Mouse (Mus musculus): ENCODE measurements around the gene Kcnj6. TPM values are rescaled to one million over a fixed set of nuclear protein-coding genes. Genes with fewer than 3 reads are reported as not detected.

The Kcnj6 gene
- polyA plus RNA-seq (2015; fragmentation: Nextera tagmentation; extraction: Ambion mirVana) = 1.5 and 1.6 TPM in 2 replicates

DNA sequence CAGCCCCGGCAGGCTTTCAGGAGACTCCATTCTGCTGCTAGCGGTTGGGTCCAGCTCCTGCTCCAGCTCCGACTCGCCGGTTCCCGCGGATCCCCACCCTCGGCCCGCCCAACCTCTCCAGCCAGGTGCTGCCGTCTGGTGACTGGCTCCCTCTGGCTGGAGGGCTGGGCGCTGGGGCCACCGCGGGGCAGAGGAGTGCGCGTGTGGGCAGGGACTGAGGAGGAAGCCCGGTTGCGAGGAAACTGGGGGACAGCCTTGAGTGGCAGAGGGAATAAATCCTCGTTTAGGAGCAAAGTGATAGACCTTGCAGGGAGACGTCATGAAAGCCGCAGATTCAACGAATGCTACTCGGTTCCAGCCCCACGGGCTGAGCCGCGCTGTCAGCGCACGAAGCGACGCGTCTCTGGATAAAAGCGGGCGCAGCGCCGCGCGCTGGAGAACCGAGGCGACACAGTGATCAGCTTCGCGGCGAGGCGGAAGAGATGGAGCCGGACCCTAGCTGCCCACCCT is at the start of gene Kcnj6:
TSS of gene Kcnj6 (minus strand) at position 362 of the 510 bp plus-strand sequence.
- no peaks in the 10 kb centered on the region for H3K9me3 ChIP-seq
- no peaks in the 10 kb centered on the region for H3K36me3 ChIP-seq
- peaks cover 49% of the 10 kb centered on the region for H3K27me3 ChIP-seq
- H3K9ac ChIP-seq = peak within 1 kb of the TSS; percentile 77
- peaks cover 42% of the 10 kb centered on the region for H3K4me1 ChIP-seq (replicated peaks)
- H3K4me2 ChIP-seq = peak within 1 kb of the TSS; percentile 74
- under 1% methylated on average over 43 of the region's 43 CpGs for WGBS
- H3K4me3 ChIP-seq = peak within 1 kb of the TSS; percentile 49
- H3K27ac ChIP-seq (replicated peaks) = peak within 1 kb of the TSS; percentile 54
- peak; percentile 85 for ATAC-seq (ENCODE audit: low read depth)

- Histone ChIP-seq H3K27me3 (no peaks in the 10 kb centered on the region), H3K36me3 (no peaks in the 10 kb centered on the region), H3K4me1 (replicated peaks) (no peaks in the 10 kb centered on the region), H3K4me3 (no peak overlapping the region), H3K27ac (replicated peaks) (no peak overlapping the region), H3K9me3 (no peaks in the 10 kb centered on the region), H3K9ac (no peak overlapping the region), H3K4me2 (no peak overlapping the region)
- WGBS = 93% methylated on average over 3 of the region's 3 CpGs
- ATAC-seq (ENCODE audit: low read depth) = no peak
These were observed 12.4 kb upstream of the Kcnj6 start for GRCm38 (mm10) chr16:95009937-95010336.

DNA sequence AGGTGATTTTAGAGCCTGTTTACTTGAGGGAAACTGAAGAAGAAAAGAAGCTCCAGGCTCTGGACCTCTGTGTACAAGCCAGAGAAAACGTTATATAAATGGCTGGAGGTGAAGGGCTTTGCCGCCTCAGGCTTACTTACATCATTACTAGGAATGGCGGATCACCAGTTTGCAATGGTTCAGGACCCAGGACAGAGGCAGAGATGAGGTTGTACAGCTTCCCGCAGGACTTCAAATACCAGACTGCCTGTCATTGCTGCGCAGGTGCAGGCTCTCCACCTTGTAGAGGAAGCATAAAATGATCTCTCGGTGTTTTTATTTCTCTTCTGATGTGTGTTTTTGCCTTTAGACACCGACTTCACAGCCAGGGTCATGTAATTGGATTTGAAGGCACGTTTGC is 7.1 kb upstream of the Kcnj6 start:
- H3K4me1 ChIP-seq (replicated peaks) = peaks cover 5% of the 10 kb centered on the region
- no peak overlapping the region for H3K4me2 ChIP-seq
- no peak for ATAC-seq (ENCODE audit: low read depth)
- 34% methylated on average over 8 of the region's 8 CpGs for WGBS
- H3K9ac ChIP-seq = no peak overlapping the region
- no peaks in the 10 kb centered on the region for H3K9me3 ChIP-seq
- H3K4me3 ChIP-seq = no peak overlapping the region
- no peaks in the 10 kb centered on the region for H3K36me3 ChIP-seq
- 0 out of 2 replicates have a peak overlapping the region, but pooled peaks have one; percentile 42 for H3K27ac ChIP-seq (replicated peaks)
- H3K27me3 ChIP-seq = peaks cover 4% of the 10 kb centered on the region; the same call in 1 of the 2 replicates

DNA sequence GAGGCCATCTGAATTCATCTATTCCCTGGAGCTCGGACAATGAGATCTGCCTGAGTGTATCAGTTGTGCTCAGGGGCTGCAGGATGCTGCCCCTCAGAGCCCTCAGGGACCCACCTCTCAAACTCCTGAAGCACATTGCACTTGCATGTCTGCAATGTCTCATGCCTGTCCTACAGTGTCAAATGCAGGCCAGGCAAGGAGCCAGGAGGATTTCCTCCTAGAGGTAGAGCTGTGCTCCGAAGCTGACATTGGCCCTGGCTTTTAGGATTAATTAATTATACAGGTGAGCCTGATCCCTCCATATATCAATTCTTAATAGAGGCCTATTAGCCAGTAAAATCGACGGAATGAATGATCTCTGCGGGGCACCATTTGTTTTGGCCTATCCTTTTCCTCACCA is 2.0 kb upstream of the Kcnj6 start:
- peaks cover 42% of the 10 kb centered on the region for H3K4me1 ChIP-seq (replicated peaks)
- H3K4me2 ChIP-seq = no peak overlapping the region
- H3K27ac ChIP-seq (replicated peaks) = no peak overlapping the region
- H3K4me3 ChIP-seq = no peak overlapping the region
- no peaks in the 10 kb centered on the region for H3K36me3 ChIP-seq
- peaks cover 43% of the 10 kb centered on the region for H3K27me3 ChIP-seq
- no peak overlapping the region for H3K9ac ChIP-seq
- WGBS = 40% methylated on average over 5 of the region's 5 CpGs
- no peak for ATAC-seq (ENCODE audit: low read depth)
- H3K9me3 ChIP-seq = no peaks in the 10 kb centered on the region

GRCm38 (mm10) chr16:94999019-94999418 is 1.5 kb upstream of the Kcnj6 start:
- ATAC-seq (ENCODE audit: low read depth) = no peak
- Histone ChIP-seq H3K27me3 (peaks cover 48% of the 10 kb centered on the region), H3K4me2 (no peak overlapping the region), H3K27ac (replicated peaks) (no peak overlapping the region), H3K9me3 (no peaks in the 10 kb centered on the region), H3K36me3 (no peaks in the 10 kb centered on the region), H3K4me1 (replicated peaks) (peaks cover 42% of the 10 kb centered on the region), H3K9ac (0 out of 2 replicates have a peak overlapping the region, but pooled peaks have one; percentile 12), H3K4me3 (no peak overlapping the region)
- 16% methylated on average over 3 of the region's 3 CpGs for WGBS

DNA sequence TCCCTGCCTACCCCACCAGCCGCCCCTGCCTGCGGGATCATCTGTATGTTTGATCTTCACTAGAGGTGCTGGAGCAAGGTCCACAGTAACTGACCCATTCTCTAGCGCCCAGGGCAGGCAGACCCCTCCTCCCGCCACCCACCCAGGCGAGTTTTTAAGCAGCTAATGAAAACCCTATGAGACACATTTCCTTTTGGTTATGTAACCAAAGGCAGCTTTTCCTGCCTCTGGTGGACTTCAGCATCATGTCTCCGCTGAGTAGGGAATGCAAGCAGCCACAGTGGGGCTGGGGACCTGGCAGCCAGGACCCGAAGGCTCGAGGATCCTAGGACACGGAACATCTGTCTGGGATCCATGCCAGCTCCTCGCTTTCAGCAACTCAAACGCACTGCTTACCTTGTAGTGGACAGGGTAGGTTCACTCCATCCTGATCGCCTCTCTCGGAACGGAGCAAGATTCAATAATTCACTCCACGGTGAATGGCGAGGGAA is 665 bp downstream of the Kcnj6 start:
- H3K4me2 ChIP-seq = peak overlapping the region; percentile 74
- H3K36me3 ChIP-seq = no peaks in the 10 kb centered on the region
- H3K4me3 ChIP-seq = peak overlapping the region; percentile 49
- no peaks in the 10 kb centered on the region for H3K9me3 ChIP-seq
- WGBS = 12% methylated on average over 16 of the region's 16 CpGs
- peaks cover 42% of the 10 kb centered on the region for H3K4me1 ChIP-seq (replicated peaks)
- 0 out of 2 replicates have a peak overlapping the region, but pooled peaks have one; percentile 54 for H3K27ac ChIP-seq (replicated peaks)
- peaks cover 49% of the 10 kb centered on the region for H3K27me3 ChIP-seq
- H3K9ac ChIP-seq = peak overlapping the region; percentile 77
- ATAC-seq (ENCODE audit: low read depth) = peak; percentile 49

GRCm38 (mm10) chr16:94995542-94996131 is 1.9 kb downstream of the Kcnj6 start:
- Histone ChIP-seq H3K4me3 (peak overlapping the region; percentile 49), H3K9ac (no peak overlapping the region), H3K36me3 (no peaks in the 10 kb centered on the region), H3K4me1 (replicated peaks) (peaks cover 42% of the 10 kb centered on the region), H3K9me3 (no peaks in the 10 kb centered on the region), H3K27me3 (peaks cover 49% of the 10 kb centered on the region), H3K27ac (replicated peaks) (no peak overlapping the region), H3K4me2 (peak overlapping the region; percentile 74)
- ATAC-seq (ENCODE audit: low read depth) = no peak
- 11% methylated on average over 13 of the region's 13 CpGs for WGBS

DNA sequence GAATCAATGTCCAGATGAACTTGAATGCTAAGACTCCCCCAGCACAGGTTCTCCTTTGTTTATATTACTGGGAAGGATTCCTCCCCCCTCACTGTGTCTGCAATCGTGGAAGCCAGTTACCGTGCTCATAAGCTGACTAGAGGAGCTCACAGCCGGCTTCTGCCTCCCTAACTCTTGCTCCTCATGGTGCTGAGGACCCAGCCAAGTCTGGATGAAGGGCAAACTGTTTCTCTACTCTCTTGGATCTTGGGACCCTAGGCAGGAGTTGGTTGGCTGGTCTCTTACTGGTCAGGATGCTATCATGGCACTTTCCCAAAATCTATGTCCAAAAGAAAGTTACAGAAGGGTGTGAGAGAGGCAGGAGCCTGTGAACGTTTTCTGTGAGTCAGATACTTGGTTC is 2.6 kb downstream of the Kcnj6 start:
- Histone ChIP-seq H3K27me3 (peaks cover 49% of the 10 kb centered on the region), H3K4me2 (peak overlapping the region; percentile 74), H3K27ac (replicated peaks) (no peak overlapping the region), H3K9ac (no peak overlapping the region), H3K4me3 (no peak overlapping the region), H3K4me1 (replicated peaks) (peaks cover 41% of the 10 kb centered on the region), H3K9me3 (no peaks in the 10 kb centered on the region), H3K36me3 (no peaks in the 10 kb centered on the region)
- WGBS = 65% methylated on average over 4 of the region's 4 CpGs
- ATAC-seq (ENCODE audit: low read depth) = no peak

GRCm38 (mm10) chr16:94994148-94994547 is 3.4 kb downstream of the Kcnj6 start:
- H3K4me3 ChIP-seq = no peak overlapping the region
- peaks cover 33% of the 10 kb centered on the region for H3K4me1 ChIP-seq (replicated peaks)
- H3K27me3 ChIP-seq = peaks cover 49% of the 10 kb centered on the region
- H3K9ac ChIP-seq = no peak overlapping the region
- no peaks in the 10 kb centered on the region for H3K9me3 ChIP-seq
- no peaks in the 10 kb centered on the region for H3K36me3 ChIP-seq
- no peak overlapping the region for H3K27ac ChIP-seq (replicated peaks)
- H3K4me2 ChIP-seq = peak overlapping the region; percentile 74; the same call in 1 of the 2 replicates
- ATAC-seq (ENCODE audit: low read depth) = no peak
- 82% methylated on average over 3 of the region's 3 CpGs for WGBS

- WGBS = 86% methylated on average over 2 of the region's 2 CpGs
- Histone ChIP-seq H3K4me3 (no peak overlapping the region), H3K9me3 (peaks cover 5% of the 10 kb centered on the region; the same call in 1 of the 2 replicates), H3K27me3 (peaks cover 16% of the 10 kb centered on the region), H3K4me2 (no peak overlapping the region), H3K4me1 (replicated peaks) (peaks cover 9% of the 10 kb centered on the region), H3K9ac (no peak overlapping the region), H3K36me3 (no peaks in the 10 kb centered on the region), H3K27ac (replicated peaks) (no peak overlapping the region)
- ATAC-seq (ENCODE audit: low read depth) = no peak
These were observed 7.4 kb downstream of the Kcnj6 start for GRCm38 (mm10) chr16:94990114-94990513.

DNA sequence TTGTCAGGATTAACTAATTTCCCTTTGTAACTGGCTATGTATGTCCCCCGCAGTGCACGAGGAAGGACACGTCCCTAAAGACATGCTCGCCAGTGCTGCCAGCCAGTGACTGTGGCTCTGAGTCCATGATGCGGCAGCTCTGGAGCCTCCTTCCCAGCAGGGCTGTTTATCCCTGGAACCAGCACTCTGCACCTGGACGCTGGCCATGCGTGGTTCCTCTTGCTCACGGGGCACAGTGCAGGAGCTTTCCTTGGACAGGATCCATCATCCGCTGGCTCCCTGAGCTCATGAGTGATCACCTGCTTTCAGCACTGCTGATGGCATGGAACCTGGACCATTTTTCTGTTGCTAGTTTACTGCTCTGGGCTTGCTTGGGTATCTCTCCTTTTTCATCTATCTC is 10.8 kb downstream of the Kcnj6 start:
- 49% methylated on average over 9 of the region's 9 CpGs for WGBS
- Histone ChIP-seq H3K27me3 (no peaks in the 10 kb centered on the region), H3K9ac (no peak overlapping the region), H3K4me1 (replicated peaks) (peaks cover 9% of the 10 kb centered on the region), H3K36me3 (no peaks in the 10 kb centered on the region), H3K27ac (replicated peaks) (no peak overlapping the region), H3K4me3 (no peak overlapping the region), H3K4me2 (no peak overlapping the region), H3K9me3 (peaks cover 5% of the 10 kb centered on the region; the same call in 1 of the 2 replicates)
- no peak for ATAC-seq (ENCODE audit: low read depth)

DNA sequence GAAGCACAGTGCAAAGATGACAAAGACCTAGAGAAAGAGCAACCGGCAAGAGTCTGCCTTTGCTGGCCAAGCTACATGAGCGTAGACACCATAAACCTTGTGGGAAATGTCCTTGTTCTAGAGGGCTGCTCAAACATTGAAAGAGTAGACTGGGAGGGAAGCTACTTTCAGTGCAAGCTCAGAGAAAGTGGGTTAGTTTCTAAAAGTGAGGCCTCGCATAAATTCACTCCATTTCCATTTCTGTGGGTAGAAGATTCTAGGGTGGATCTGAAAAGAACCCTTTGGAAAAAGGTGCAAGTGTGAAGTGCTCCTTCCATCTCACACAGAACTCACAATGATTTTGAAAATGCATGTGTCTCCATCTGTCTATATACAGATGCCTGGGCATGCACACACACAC is 13.2 kb downstream of the Kcnj6 start:
- no peak for ATAC-seq (ENCODE audit: low read depth)
- no peaks in the 10 kb centered on the region for H3K36me3 ChIP-seq
- 92% methylated on average over 3 of the region's 3 CpGs for WGBS
- H3K4me3 ChIP-seq = no peak overlapping the region
- H3K4me2 ChIP-seq = no peak overlapping the region
- H3K9ac ChIP-seq = no peak overlapping the region
- H3K9me3 ChIP-seq = peaks cover 5% of the 10 kb centered on the region; the same call in 1 of the 2 replicates
- peaks cover 15% of the 10 kb centered on the region for H3K4me1 ChIP-seq (replicated peaks)
- H3K27ac ChIP-seq (replicated peaks) = no peak overlapping the region
- H3K27me3 ChIP-seq = no peaks in the 10 kb centered on the region
